Mouse (Mus musculus): ENCODE results near the gene Cdk5rap2. TPM values are rescaled to one million over a fixed set of nuclear protein-coding genes. Genes with fewer than 3 reads are reported as not detected.

Gene Cdk5rap2
- polyA plus RNA-seq (2017; shearing (Covaris generic)): 29.5 TPM

DNA sequence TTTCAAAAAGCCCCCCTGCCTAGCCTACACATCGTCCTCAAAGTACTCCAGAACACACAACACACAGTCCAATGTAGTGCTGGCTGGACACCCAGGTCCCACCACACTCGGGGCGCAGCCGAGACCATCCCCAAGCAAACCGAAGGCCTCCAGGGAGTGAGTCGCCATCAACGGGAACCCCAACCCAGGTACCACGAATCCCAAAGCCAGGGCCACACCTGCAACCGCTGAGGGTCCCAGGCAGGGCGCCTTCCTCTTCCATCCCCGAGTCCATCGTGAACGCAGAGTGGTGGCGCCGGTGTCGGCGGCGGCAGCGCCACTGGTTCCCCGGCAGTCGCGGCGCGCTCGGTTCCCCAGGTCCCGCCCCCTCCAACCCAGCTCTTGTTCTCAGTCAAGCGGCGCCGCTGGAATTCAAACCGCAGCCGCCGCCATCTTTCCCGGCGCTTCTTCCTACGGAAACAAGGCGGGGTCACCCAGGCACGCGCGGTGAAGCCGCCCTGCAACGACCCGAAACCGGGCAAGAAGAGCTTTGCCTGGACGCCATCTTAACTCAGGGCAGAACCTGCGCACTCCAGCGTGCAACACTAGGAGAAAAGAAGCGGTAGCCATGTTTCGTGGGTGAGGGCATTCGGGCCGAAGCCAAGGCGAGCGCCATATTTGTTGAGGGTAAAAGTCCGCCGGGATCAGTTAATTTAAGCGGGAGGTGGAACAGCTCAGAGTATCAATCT is at the start of gene Cdk5rap2:
Gene Cdk5rap2 (minus strand): TSS at position 450 of the 728 bp plus-strand sequence.

Other genes starting within 250 kb of the Cdk5rap2 start
- 1.0 TPM for gene Megf9, start 124.6 kb upstream of the Cdk5rap2 start, polyA plus RNA-seq (2017; shearing (Covaris generic))